Mouse (Mus musculus) gastrocnemius, adult 2 months (tissue): ENCODE data around the gene Bola1. TPM values are rescaled to one million over a fixed set of nuclear protein-coding genes. Genes with fewer than 3 reads are reported as not detected.
"Not testable (repeated sequence)": the region's sequence is repeated elsewhere in the genome, so short reads cannot be mapped to it uniquely, and the experiment has no call there.

Experiments
- DNase-seq: peaks from one replicate; pipeline ENCODE4 v3.0.0; 2022
- H3K27ac ChIP-seq: fragments of 200-600 bp; 2 replicates; pipeline ENCODE4 v1.8.1; 2022; ENCODE audit warnings: mild to moderate bottlenecking
- H3K4me3 ChIP-seq: fragments of 200-600 bp; 2 replicates; pipeline ENCODE4 v1.8.1; 2022; ENCODE audit warnings: mild to moderate bottlenecking, moderate library complexity
- CTCF ChIP-seq: fragments of 200-600 bp; IDR thresholded peaks from 2 replicates; pipeline ENCODE4 v1.8.1; 2022; ENCODE audit warnings: antibody characterized with exemption, mild to moderate bottlenecking, moderate library complexity
- intact Hi-C: fragments of 180-260 bp; cut with DNase I; formaldehyde crosslinking; loops from one replicate; pipeline ENCODE4 v1.15.1; 2025
- total RNA-seq, 2 experiments: library from RNA; stranded (reverse); gene quantifications; 2 replicates each; pipeline ENCODE4 v1.2.3; 2021

The Bola1 gene
- total RNA-seq, 2 experiments from 2014 or later = 24.5 to 29.3 TPM

DNA sequence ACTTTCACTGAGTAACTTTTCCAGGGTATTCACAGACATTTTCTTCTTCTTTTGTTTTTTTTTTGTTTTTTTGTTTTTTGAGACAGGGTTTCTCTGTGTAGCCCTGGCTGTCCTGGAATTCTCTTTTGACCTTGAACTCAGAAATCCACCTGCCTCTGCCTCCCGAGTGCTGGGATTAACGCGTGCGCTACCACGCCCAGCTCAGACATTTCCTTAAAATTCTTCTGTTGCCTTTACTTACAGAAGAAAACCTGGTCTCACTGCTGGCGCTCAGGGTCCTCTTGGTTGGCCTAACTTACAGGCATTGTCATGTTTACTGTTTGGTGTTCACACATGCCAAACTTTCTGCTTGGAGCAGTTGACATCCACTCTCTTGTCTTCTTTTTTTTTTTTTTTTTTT is 44.3 kb downstream of the Bola1 start:
- Histone ChIP-seq H3K27ac (no peak overlapping the region), H3K4me3 (no peak overlapping the region)
- intact Hi-C loops = no loop called here
- TF ChIP-seq CTCF = no peak
- no peak for DNase-seq

GRCm38 (mm10) chr3:96174042-96174441 is 45.5 kb downstream of the Bola1 start:
- not testable (repeated sequence) for H3K4me3 ChIP-seq, H3K27ac ChIP-seq, DNase-seq
- intact Hi-C loops = loop anchor here (5.0 kb wide), 1 partner anchor 43 kb away; the partner anchor contains the start of genes Bola1 and Hist2h2ab

DNA sequence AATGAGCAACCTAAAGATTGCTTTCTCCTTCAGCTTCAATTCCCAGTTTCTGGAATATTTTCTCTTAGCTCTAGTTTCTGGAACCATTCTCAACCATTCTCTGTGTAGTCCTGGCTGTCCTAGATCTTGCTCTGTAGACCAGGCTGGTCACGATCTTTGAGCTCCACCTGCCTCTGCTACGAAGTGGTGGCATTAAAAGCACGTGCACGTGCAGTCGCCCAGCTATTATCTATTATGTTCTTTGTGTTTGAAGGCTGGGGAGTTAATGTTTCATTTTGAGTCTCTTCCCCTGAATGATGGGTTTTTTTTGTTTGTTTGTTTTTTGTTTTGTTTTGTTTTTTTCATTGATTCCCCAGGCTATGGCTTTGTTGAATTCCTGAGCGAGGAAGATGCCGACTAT is 46.3 kb downstream of the Bola1 start:
- H3K4me3 ChIP-seq = peak overlapping the region; percentile 99
- DNase-seq = no peak
- intact Hi-C loops = loop anchor here (5.0 kb wide), 1 partner anchor 44 kb away; the partner anchor contains the start of genes Bola1 and Hist2h2ab
- peak overlapping the region; percentile 100 for H3K27ac ChIP-seq
- TF ChIP-seq CTCF = no peak

DNA sequence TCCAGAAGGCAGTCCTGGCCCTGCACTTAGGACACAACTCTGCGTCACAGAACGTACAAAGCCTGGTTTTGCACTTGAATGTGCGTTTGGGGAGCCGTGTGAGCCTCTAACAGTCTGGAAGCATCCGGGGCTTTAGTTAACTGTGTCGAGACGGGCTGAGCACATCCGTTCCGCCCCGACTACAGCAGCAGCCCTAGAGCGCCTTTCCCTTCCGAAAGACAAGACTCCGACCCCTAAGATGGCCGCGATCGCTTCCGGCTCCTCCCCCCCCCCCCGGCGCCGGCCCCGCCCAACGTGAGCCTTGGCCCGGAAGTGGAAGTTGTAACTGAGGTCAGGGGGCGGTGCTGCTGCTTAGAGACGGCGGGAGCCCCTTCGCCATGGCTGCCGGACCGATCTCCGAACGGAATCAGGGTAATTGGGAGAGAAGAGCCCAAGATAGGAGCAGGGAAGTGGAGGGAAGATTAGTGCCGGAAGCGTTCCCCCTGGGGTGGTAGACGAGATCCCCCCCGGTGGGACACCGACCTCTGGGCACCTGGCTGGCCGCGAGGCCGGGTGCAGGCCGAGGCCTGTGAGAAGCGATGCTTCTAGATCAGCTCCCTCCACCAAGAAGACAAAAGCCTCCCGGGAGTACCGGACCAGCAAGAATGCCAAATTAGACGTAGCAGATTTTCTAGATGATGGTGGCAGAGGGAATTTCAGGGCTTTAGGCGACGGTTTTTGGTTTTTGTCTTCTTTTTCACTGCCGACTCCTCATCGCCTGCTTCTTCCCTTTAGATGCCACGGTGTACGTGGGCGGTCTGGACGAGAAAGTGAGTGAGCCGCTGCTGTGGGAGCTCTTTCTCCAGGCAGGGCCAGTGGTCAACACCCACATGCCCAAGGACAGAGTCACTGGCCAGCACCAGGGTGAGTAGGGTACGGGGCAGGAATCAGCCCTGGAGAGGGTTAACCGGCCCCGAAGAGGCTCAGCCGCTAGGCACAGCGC is 47.0 kb downstream of the Bola1 start, which contains the start of gene Sf3b4:
TSS of gene Sf3b4 (plus strand) at position 136 of the 982 bp plus-strand sequence.
- intact Hi-C loops = loop anchor here (5.0 kb wide), 1 partner anchor 45 kb away; the partner anchor contains the start of genes Bola1 and Hist2h2ab
- no peak for TF ChIP-seq CTCF
- peak within 1 kb of the TSS; percentile 99 for H3K4me3 ChIP-seq
- peak within 1 kb of the TSS; percentile 100 for H3K27ac ChIP-seq
- DNase-seq = peak; percentile 90

DNA sequence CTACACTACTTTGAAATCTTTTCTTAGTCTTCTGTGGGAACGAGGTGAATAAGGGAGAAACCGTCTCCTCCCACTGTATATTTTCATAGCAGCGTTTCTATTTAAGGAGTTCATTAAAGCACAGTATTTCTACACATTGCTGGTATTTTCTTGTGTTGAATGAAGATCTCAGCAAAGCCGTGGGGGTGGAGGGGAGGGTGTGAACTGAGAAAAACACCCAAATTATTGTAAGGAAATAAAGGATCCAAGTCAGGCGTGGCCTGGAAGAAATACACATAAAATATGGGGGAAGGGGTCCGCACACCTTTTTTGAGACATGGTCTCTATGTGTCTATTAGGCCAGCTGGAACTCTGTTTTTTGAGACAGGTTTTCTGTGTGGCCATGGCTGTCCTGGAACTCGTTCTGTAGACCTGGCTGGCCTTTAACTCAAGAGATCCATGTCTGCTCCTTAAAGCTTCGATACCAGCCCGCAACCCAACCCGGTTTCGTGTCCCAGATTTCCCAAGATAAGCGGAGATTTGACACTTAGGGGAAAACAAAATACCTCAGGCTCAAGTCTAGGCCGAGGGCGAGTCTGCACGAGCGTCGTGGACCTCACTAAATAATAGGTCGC is 47.8 kb downstream of the Bola1 start:
- TF ChIP-seq CTCF = no peak
- H3K4me3 ChIP-seq = peak overlapping the region; percentile 99
- peak overlapping the region; percentile 100 for H3K27ac ChIP-seq
- DNase-seq = no peak
- intact Hi-C loops = loop anchor here (5.0 kb wide), 1 partner anchor 46 kb away; the partner anchor contains the start of genes Bola1 and Hist2h2ab

DNA sequence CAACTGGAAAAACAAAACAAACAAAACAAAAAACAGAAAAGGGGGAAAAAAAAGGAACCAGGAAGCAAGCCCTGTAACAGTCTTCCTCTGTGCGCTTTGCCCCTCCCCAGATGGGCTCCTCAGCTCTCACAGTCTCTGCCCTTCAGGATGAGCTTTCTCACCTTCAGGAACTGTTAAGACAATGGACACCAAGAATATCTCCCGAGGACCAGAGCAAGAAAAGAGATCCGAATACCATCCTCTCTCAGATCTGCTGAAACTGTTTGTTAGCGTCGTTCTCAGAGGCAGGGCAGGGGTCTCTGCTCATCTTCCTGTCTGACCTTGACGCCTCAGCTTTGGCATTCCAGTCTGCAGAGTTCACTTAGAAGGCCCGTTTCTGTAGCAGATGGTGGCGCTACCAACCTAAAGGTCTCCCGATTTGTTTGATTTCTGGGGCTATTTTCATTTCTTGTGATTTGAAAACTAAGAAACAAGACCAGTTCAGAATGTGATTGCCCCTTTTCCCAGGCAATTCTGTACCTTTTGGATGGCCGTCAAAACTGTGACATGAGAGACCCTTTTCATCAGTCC is 48.4 kb downstream of the Bola1 start:
- intact Hi-C loops = loop anchor here (5.0 kb wide), 1 partner anchor 46 kb away; the partner anchor contains the start of genes Bola1 and Hist2h2ab
- no peak for TF ChIP-seq CTCF
- peak overlapping the region; percentile 99 for H3K4me3 ChIP-seq
- DNase-seq = no peak
- H3K27ac ChIP-seq = peak overlapping the region; percentile 100

GRCm38 (mm10) chr3:96170276-96170675 is 49.2 kb downstream of the Bola1 start:
- Histone ChIP-seq H3K27ac (peak overlapping the region; percentile 100), H3K4me3 (peak overlapping the region; percentile 99)
- TF ChIP-seq CTCF = no peak
- intact Hi-C loops = loop anchor here (5.0 kb wide), 1 partner anchor 47 kb away; the partner anchor contains the start of genes Bola1 and Hist2h2ab
- no peak for DNase-seq

DNA sequence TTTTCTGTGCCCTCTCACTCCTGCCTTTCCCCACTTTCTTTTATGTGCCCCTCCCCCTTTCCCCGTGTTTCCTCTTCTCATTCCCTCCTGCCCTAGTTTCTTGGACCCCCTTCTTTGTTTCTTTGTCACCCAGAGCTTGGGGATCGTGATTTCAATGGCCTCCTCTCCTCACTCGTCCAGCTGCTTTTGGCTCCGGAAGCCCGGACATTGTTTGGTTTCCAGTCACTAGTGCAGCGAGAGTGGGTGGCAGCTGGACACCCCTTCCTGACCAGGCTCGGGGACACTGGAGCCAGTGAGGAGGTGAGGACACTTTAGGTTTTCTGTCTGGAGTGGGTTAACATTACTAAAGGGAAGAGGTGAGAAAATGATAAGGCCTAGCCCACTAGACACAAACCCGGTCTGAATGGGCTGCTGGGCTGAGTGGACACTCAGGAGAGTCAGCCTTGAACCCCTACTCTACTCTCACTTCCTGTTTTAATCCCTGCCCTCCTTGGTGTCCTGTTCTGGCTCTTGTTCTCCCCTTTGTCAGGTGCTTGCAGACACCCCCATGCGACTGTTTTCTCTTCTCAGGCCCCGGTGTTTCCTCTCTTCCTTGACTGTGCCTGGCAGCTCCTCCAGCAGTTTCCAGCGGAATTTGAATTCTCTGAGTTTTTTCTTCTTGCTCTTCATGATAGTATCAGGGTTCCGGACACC is 50.9 kb downstream of the Bola1 start:
- no peak for TF ChIP-seq CTCF
- no peak for DNase-seq
- intact Hi-C loops = no loop called here

GRCm38 (mm10) chr3:96163040-96163439 is 56.5 kb downstream of the Bola1 start:
- peak overlapping the region; percentile 88 for H3K27ac ChIP-seq
- H3K4me3 ChIP-seq = peak overlapping the region; percentile 77
- no peak for DNase-seq
- TF ChIP-seq CTCF = no peak
- intact Hi-C loops = no loop called here

More for the DNA sequence above, 50.9 kb downstream of the Bola1 start:
- Histone ChIP-seq H3K27ac (peak overlapping the region; percentile 100), H3K4me3 (peak overlapping the region; percentile 60)

GRCm38 (mm10) chr3:96161869-96162840 is 57.4 kb downstream of the Bola1 start, which contains the start of gene Mtmr11:
TSS of gene Mtmr11 (plus strand) at chr3:96162004.
- no peak for TF ChIP-seq CTCF
- DNase-seq = no peak
- H3K4me3 ChIP-seq = peak within 1 kb of the TSS; percentile 77
- intact Hi-C loops = no loop called here
- H3K27ac ChIP-seq = peak within 1 kb of the TSS; percentile 88
